ENCODE assay signal across 9 mouse cellular contexts in genomic region chr11:44696539-44697201, GRCm38 (mm10).
DNase-seq lines count a peak whose midpoint lies in the region; ATAC-seq and TF ChIP-seq lines count a peak whose summit lies in the region.
"Had no signal": no experiment of that assay in that cellular context is flagged by ENCODE, and none has a peak within 500 bp of the region (broad histone marks: within the 10 kb centered on the region; RNA-seq: fewer than 3 reads in every experiment).

No protein-coding gene starts in this region.

- no peak; the same call in 1 of the 2 replicates for ATAC-seq in kidney, postnatal 0 days (replicated peaks; ENCODE audit: low FRiP score, low read depth)
- no peak for ATAC-seq in granulocyte monocyte progenitor cell, adult 5-6 weeks (replicated peaks; ENCODE audit: poor library complexity, severe bottlenecking)

- WGBS in kidney, postnatal 0 days = 15% methylated on average over 16 of the region's 16 CpGs
- WGBS in limb, embryonic 10.5 days = 5% methylated on average over 16 of the region's 16 CpGs

- no peak overlapping the region for H3K9ac ChIP-seq in kidney, postnatal 0 days (ENCODE audit: low read depth, low read length)
- H3K9ac ChIP-seq: liver, embryonic 13.5 days had no signal

- no peaks in the 10 kb centered on the region for H3K36me3 ChIP-seq in kidney, postnatal 0 days (ENCODE audit: insufficient read depth, low read length)
- H3K36me3 ChIP-seq in limb, embryonic 10.5 days = no peaks in the 10 kb centered on the region
- H3K36me3 ChIP-seq: liver, embryonic 13.5 days had no signal

- peak overlapping the region; percentile 39 for H3K4me2 ChIP-seq in kidney, postnatal 0 days (ENCODE audit: low read length)
- H3K4me2 ChIP-seq: liver, embryonic 13.5 days had no signal

- H3K27me3 ChIP-seq in kidney, postnatal 0 days (ENCODE audit: insufficient read depth, low read length) = no peaks in the 10 kb centered on the region
- H3K27me3 ChIP-seq in limb, embryonic 10.5 days (ENCODE audit: low read depth, poor library complexity, severe bottlenecking) = no peaks in the 10 kb centered on the region
- H3K27me3 ChIP-seq: liver, embryonic 13.5 days had no signal

- no peak overlapping the region for H3K4me3 ChIP-seq in kidney, postnatal 0 days (replicated peaks; ENCODE audit: low read depth, low read length)
- H3K4me3 ChIP-seq in limb, embryonic 10.5 days = peak overlapping the region; percentile 33
- H3K4me3 ChIP-seq: liver, embryonic 13.5 days had no signal

- H3K4me1 ChIP-seq in kidney, postnatal 0 days (replicated peaks; ENCODE audit: insufficient read depth, low read length) = peaks cover 11% of the 10 kb centered on the region
- H3K4me1 ChIP-seq in limb, embryonic 10.5 days = peaks cover 79% of the 10 kb centered on the region
- H3K4me1 ChIP-seq: liver, embryonic 13.5 days had no signal

- peak; percentile 81 for DNase-seq in kidney, postnatal 0 days (ENCODE audit: low spot score)
- no peak for DNase-seq in kidney, adult 11 months
- peak; percentile 85 for DNase-seq in embryo, embryonic 10.5 days (ENCODE audit: low spot score)
- peak; percentile 85 for DNase-seq in limb, embryonic 10.5 days (ENCODE audit: low spot score)
- peak; percentile 4 for DNase-seq in retina, postnatal 7 days (ENCODE audit: low read depth, low spot score)
- DNase-seq in thymus, postnatal 14 days = no peak
- DNase-seq in gastrocnemius, postnatal 4 days (ENCODE audit: low spot score in 2 of 2) = no peak
- DNase-seq: liver, embryonic 13.5 days had no signal

- no peak for TF ChIP-seq CTCF in kidney, postnatal 0 days (IDR thresholded peaks at IDR 0.05; ENCODE audit: low read depth)

- 0 out of 2 replicates have a peak overlapping the region, but pooled peaks have one; percentile 25 for H3K27ac ChIP-seq in kidney, postnatal 0 days
- peak overlapping the region; percentile 74 for H3K27ac ChIP-seq in limb, embryonic 10.5 days
- H3K27ac ChIP-seq: liver, embryonic 13.5 days had no signal

- no peaks in the 10 kb centered on the region for H3K9me3 ChIP-seq in kidney, postnatal 0 days (replicated peaks; ENCODE audit: low read length)
- H3K9me3 ChIP-seq in limb, embryonic 10.5 days (replicated peaks) = no peaks in the 10 kb centered on the region
- H3K9me3 ChIP-seq: liver, embryonic 13.5 days had no signal

Comparison
In these comparisons a context has a peak if more than half of its experiments do, and no peak if none do; other contexts are left out.
1. DNase-seq: peak in kidney, postnatal 0 days (single experiment), embryo, embryonic 10.5 days (single experiment), limb, embryonic 10.5 days (single experiment) and retina, postnatal 7 days (single experiment); none in kidney, adult 11 months (single experiment), thymus, postnatal 14 days (single experiment) and gastrocnemius, postnatal 4 days (0 of 2).